Mouse (Mus musculus) pancreas, adult 10 weeks (tissue): ENCODE data around the gene Slc35f2. TPM values are rescaled to one million over a fixed set of nuclear protein-coding genes. Genes with fewer than 3 reads are reported as not detected.

Source experiments
- polyA plus RNA-seq: library from polyadenylated mRNA; stranded (reverse); fragments of 350-450 nt; fragmentation: Illumina TruSeq; extraction: RNeasy Lipid Tissue Mini Kit (QIAGEN cat#74804); gene quantifications from one replicate; pipeline ENCODE4 v1.2.3, GENCODE M21; 2015; ENCODE audit warnings: low read depth, low replicate concordance; ENCODE audit not compliant: insufficient read depth

Gene Slc35f2
- polyA plus RNA-seq, result not detected

DNA sequence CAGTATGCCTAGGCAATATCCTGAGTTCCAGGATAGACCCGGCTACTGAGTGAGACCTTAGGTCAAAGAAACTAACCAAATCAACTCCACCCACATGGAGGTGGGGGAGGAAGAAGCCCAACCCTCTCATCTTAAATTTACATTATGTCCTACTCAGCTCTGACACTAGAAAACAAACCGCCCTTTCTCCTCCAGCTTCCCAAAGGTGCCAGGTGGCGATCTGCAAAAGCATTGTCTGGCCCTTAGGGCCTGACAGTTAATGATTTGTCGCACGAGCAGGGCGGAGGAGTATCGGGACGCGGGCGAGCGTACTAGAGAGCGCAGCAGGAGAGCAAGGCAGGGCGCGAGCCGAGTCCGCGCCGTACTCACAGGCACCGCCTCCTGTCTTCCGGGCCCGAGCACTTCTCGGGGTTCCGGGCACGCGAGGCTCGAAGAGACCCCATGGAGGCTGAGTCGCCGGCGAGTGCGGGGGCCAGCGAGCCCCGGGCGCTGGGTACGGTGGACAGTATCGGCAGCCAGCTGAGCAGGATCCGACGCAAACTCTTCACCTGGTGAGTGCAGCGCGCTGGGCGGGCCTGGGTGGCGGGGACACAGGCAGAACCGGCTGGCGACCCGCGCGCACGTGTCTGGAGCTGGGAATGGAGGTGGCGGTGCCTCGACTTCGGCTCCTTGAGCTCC is at the start of gene Slc35f2:
TSS of gene Slc35f2 (plus strand) at position 195 of the 678 bp plus-strand sequence.

DNA sequence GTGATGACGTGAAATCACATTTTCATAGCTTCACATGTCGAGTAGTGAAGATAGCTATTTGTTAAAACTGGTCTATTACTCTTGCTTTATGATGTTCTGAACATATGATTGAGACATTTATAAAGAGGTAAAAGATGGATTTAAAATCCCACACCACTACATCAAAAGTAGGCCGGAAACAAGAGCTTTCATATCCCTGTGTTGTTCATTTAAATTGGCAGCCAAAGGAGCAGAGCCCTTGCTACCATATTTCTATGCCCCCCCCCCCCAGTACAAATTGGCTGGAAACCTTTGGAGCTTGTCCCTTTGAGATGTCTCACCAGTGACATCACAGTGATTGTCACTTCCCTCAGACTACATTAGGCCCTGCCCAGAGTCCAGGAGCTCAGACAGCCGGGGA is 78.5 kb downstream of the Slc35f2 start, which contains the start of gene Sln:
TSS of gene Sln (plus strand) at position 301 of the 400 bp plus-strand sequence.

Other genes with a start within 250 kb of the Slc35f2 start
- gene Atm, start 234.8 kb upstream of the Slc35f2 start, polyA plus RNA-seq, result 2.0 TPM
- 1.4 TPM for gene Npat, start 234.5 kb upstream of the Slc35f2 start, polyA plus RNA-seq
- gene Acat1, start 161.2 kb upstream of the Slc35f2 start, polyA plus RNA-seq, result 15.5 TPM
- 3.8 TPM for gene Cul5, start 101.5 kb upstream of the Slc35f2 start, polyA plus RNA-seq
- gene Rab39, start 65.3 kb upstream of the Slc35f2 start, polyA plus RNA-seq, result not detected
- gene Sln, start 78.6 kb downstream of the Slc35f2 start, polyA plus RNA-seq, result not detected
- gene Elmod1, start 203.8 kb downstream of the Slc35f2 start, polyA plus RNA-seq, result not detected